Mouse (Mus musculus) liver, embryonic 11.5 days (tissue): ENCODE data around the gene Phldb1. TPM values are rescaled to one million over a fixed set of nuclear protein-coding genes. Genes with fewer than 3 reads are reported as not detected.

Experiments
- ATAC-seq: fragments of 200-750 bp; cut with Nextera tagmentation; replicated peaks from 2 replicates; pipeline ENCODE4 v1.8.0; 2017; ENCODE audit warnings: moderate number of reproducible peaks, mild to moderate bottlenecking, moderate TSS enrichment, moderate library complexity; ENCODE audit not compliant: low FRiP score
- DNase-seq: peaks from one replicate; pipeline ENCODE4 v3.0.0-alpha.2; 2017; ENCODE audit warnings: low spot score
- H3K27ac ChIP-seq: fragments of 300-500 bp; sonication (generic); 2 replicates; pipeline ENCODE4 v1.5.1; 2014; ENCODE audit warnings: mild to moderate bottlenecking, low read depth, low read length, control low read depth
- H3K27me3 ChIP-seq: fragments of 300-500 bp; sonication (generic); replicated peaks from 2 replicates; pipeline ENCODE4 v1.6.1; 2014; ENCODE audit warnings: low read length, mixed read lengths; ENCODE audit not compliant: control insufficient read depth, insufficient read depth
- H3K36me3 ChIP-seq: fragments of 300-500 bp; sonication (generic); 2 replicates; pipeline ENCODE4 v1.6.1; 2014; ENCODE audit warnings: mild to moderate bottlenecking, low read length, moderate library complexity, mixed read lengths; ENCODE audit not compliant: control insufficient read depth, insufficient read depth
- H3K4me1 ChIP-seq: fragments of 300-500 bp; sonication (generic); replicated peaks from 2 replicates; pipeline ENCODE4 v1.6.1; 2014; ENCODE audit warnings: low read length, mixed read lengths; ENCODE audit not compliant: control insufficient read depth, insufficient read depth
- H3K4me2 ChIP-seq: fragments of 300-500 bp; sonication (generic); 2 replicates; pipeline ENCODE4 v1.6.1; 2014; ENCODE audit warnings: mild to moderate bottlenecking, control low read depth, moderate library complexity
- H3K4me3 ChIP-seq: fragments of 300-500 bp; sonication (generic); 2 replicates; pipeline ENCODE4 v1.5.1; 2014; ENCODE audit warnings: low read depth, low read length, control low read depth
- H3K9ac ChIP-seq: fragments of 300-500 bp; sonication (generic); 2 replicates; pipeline ENCODE4 v1.6.1; 2014; ENCODE audit warnings: low read depth, low read length, control low read depth
- H3K9me3 ChIP-seq: fragments of 300-500 bp; sonication (generic); 2 replicates; pipeline ENCODE4 v1.6.1; 2016; ENCODE audit warnings: low read length, inconsistent platforms, mixed read lengths; ENCODE audit not compliant: control insufficient read depth
- WGBS: fragments of 180-500 bp; shearing (Covaris S2); extraction: QIAGEN DNeasy Blood & Tissue Kit; methylation state at CpG from one replicate; pipeline ENCODE4 v1.1.7; 2014; 5-methylcytosine and 5-hydroxymethylcytosine counted together
- polyA plus RNA-seq: library from polyadenylated mRNA; unstranded; fragments of >200 nt; fragmentation: Nextera tagmentation; extraction: Ambion mirVana; gene quantifications from 2 replicates; pipeline ENCODE4 v1.2.1, GENCODE M21; 2014

The Phldb1 gene
- polyA plus RNA-seq, 1 experiment from 2014 or later, result 10.9 TPM

- Histone ChIP-seq H3K4me1 (no peaks in the 10 kb centered on the region), H3K9ac (no peak overlapping the region), H3K27me3 (no peaks in the 10 kb centered on the region), H3K4me2 (no peak overlapping the region), H3K27ac (no peak overlapping the region), H3K4me3 (no peak overlapping the region), H3K9me3 (no peaks in the 10 kb centered on the region), H3K36me3 (peaks cover 61% of the 10 kb centered on the region)
- no peak for ATAC-seq
- WGBS, result 94% methylated on average over 7 of the region's 7 CpGs
- no peak for DNase-seq
Measured at GRCm38 (mm10) chr9:44748473-44748872, 13.5 kb upstream of the Phldb1 start.

GRCm38 (mm10) chr9:44747341-44747740 is 12.3 kb upstream of the Phldb1 start:
- no peak for ATAC-seq
- no peaks in the 10 kb centered on the region for H3K27me3 ChIP-seq
- no peaks in the 10 kb centered on the region for H3K4me1 ChIP-seq
- H3K36me3 ChIP-seq, result peaks cover 62% of the 10 kb centered on the region
- no peak for DNase-seq
- no peak overlapping the region for H3K9ac ChIP-seq
- no peaks in the 10 kb centered on the region for H3K9me3 ChIP-seq
- WGBS, result 92% methylated on average over 3 of the region's 3 CpGs
- no peak overlapping the region for H3K4me2 ChIP-seq
- H3K27ac ChIP-seq, result no peak overlapping the region
- no peak overlapping the region for H3K4me3 ChIP-seq

- Histone ChIP-seq H3K27me3 (no peaks in the 10 kb centered on the region), H3K4me1 (no peaks in the 10 kb centered on the region), H3K4me3 (no peak overlapping the region), H3K9ac (no peak overlapping the region), H3K9me3 (no peaks in the 10 kb centered on the region), H3K4me2 (no peak overlapping the region), H3K27ac (no peak overlapping the region), H3K36me3 (peaks cover 60% of the 10 kb centered on the region)
- no peak for DNase-seq
- no peak for ATAC-seq
- WGBS, result 91% methylated on average over 3 of the region's 3 CpGs
Measured at GRCm38 (mm10) chr9:44746666-44747065, 11.7 kb upstream of the Phldb1 start.

GRCm38 (mm10) chr9:44745371-44745770 is 10.4 kb upstream of the Phldb1 start:
- Histone ChIP-seq H3K27ac (no peak overlapping the region), H3K9ac (no peak overlapping the region), H3K36me3 (peaks cover 53% of the 10 kb centered on the region), H3K4me1 (no peaks in the 10 kb centered on the region), H3K27me3 (no peaks in the 10 kb centered on the region), H3K9me3 (no peaks in the 10 kb centered on the region), H3K4me3 (no peak overlapping the region), H3K4me2 (no peak overlapping the region)
- DNase-seq, result no peak
- ATAC-seq, result no peak
- WGBS, result 91% methylated on average over 7 of the region's 7 CpGs

GRCm38 (mm10) chr9:44740663-44741192 is 5.7 kb upstream of the Phldb1 start:
- Histone ChIP-seq H3K27me3 (no peaks in the 10 kb centered on the region), H3K27ac (no peak overlapping the region), H3K4me2 (no peak overlapping the region), H3K9me3 (no peaks in the 10 kb centered on the region), H3K9ac (no peak overlapping the region), H3K4me1 (no peaks in the 10 kb centered on the region), H3K4me3 (no peak overlapping the region), H3K36me3 (peaks cover 27% of the 10 kb centered on the region)
- ATAC-seq (no peak; the same call in 1 of the 2 replicates), DNase-seq (no peak)
- WGBS, result 65% methylated on average over 1 of the region's 1 CpGs

GRCm38 (mm10) chr9:44737240-44737949 is 2.4 kb upstream of the Phldb1 start:
- Histone ChIP-seq H3K4me3 (no peak overlapping the region), H3K27me3 (peaks cover 13% of the 10 kb centered on the region), H3K27ac (no peak overlapping the region), H3K9ac (no peak overlapping the region), H3K4me1 (peaks cover 16% of the 10 kb centered on the region), H3K36me3 (peaks cover 4% of the 10 kb centered on the region; the same call in 1 of the 2 replicates), H3K4me2 (no peak overlapping the region), H3K9me3 (no peaks in the 10 kb centered on the region)
- ATAC-seq, result no peak
- 39% methylated on average over 8 of the region's 8 CpGs for WGBS
- no peak for DNase-seq

GRCm38 (mm10) chr9:44736301-44736700 is 1.3 kb upstream of the Phldb1 start:
- H3K27me3 ChIP-seq, result peaks cover 13% of the 10 kb centered on the region
- H3K4me1 ChIP-seq, result peaks cover 23% of the 10 kb centered on the region
- DNase-seq, result no peak

GRCm38 (mm10) chr9:44735886-44736285 is 888 bp upstream of the Phldb1 start:
- Histone ChIP-seq H3K4me1 (peaks cover 23% of the 10 kb centered on the region), H3K36me3 (no peaks in the 10 kb centered on the region), H3K4me3 (no peak overlapping the region), H3K4me2 (no peak overlapping the region), H3K9ac (no peak overlapping the region), H3K27me3 (peaks cover 13% of the 10 kb centered on the region), H3K27ac (no peak overlapping the region), H3K9me3 (no peaks in the 10 kb centered on the region)
- WGBS, result 85% methylated on average over 6 of the region's 6 CpGs
- DNase-seq (no peak), ATAC-seq (no peak)

More at GRCm38 (mm10) chr9:44736301-44736700, 1.3 kb upstream of the Phldb1 start:
- no peak overlapping the region for H3K9ac ChIP-seq
- peaks cover 2% of the 10 kb centered on the region; the same call in 1 of the 2 replicates for H3K36me3 ChIP-seq
- no peaks in the 10 kb centered on the region for H3K9me3 ChIP-seq
- ATAC-seq, result no peak
- H3K4me3 ChIP-seq, result no peak overlapping the region
- H3K4me2 ChIP-seq, result no peak overlapping the region
- no peak overlapping the region for H3K27ac ChIP-seq
- WGBS, result 53% methylated on average over 2 of the region's 2 CpGs
